Comparison of ENCODE assay signal across 13 mouse cellular contexts in the genomic region with DNA sequence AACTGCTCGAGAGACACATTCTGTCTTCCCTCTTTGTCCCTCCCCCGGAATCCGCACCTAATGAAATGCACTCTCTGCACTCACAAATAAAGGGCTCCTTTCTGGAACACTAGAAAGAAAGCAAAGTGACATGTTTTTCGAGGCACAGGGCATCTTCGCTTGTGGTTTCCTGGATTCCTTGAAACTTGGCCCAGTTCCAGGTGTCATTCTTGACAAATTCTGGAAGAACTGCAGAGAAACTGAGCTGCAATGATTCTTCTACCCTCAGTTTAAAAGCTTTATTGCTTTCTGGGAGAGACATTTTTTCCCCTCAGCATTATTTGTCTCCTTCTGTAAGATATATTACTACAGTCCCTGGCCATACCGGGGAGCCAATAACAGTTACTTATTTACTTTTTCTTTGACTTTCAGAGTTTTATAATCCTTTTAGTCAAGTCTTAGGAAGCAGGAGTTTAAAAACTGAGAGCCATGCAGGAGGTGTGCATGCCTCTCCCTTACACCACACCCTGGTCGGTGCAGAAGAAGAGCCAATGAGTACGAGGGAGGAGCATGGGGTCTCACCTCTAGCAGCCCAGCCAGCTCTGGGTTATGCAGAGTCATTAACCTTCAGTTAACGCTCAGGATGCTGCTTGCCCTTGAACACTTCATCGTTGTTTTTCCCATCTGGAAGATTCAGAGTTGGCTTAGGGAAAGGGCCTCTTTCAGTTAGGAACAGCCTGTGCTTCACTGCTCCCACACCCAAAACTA. TPM values are rescaled to one million over a fixed set of nuclear protein-coding genes. Genes with fewer than 3 reads are reported as not detected.
DNase-seq lines count a peak whose midpoint lies in the region; TF ChIP-seq lines count a peak whose summit lies in the region.
"Had no signal": no experiment of that assay in that cellular context is flagged by ENCODE, and none has a peak within 500 bp of the region (broad histone marks: within the 10 kb centered on the region; RNA-seq: fewer than 3 reads in every experiment).

No protein-coding gene starts in this region.

- TF ChIP-seq CTCF in kidney, adult 2 months (conservative IDR thresholded peaks at IDR 0.05; ENCODE audit: insufficient read depth, insufficient read length, low read depth, low read length): no peak
- TF ChIP-seq CTCF in brain, embryonic 14.5 days (IDR thresholded peaks at IDR 0.05; ENCODE audit: borderline replicate concordance, extremely low read depth, insufficient read depth, insufficient read length): no peak

- no peak for TF ChIP-seq POLR2A in kidney, adult 2 months (IDR thresholded peaks at IDR 0.05; ENCODE audit: low read depth, low read length)
- no peak for TF ChIP-seq POLR2A in brain, embryonic 14.5 days (IDR thresholded peaks at IDR 0.05; ENCODE audit: borderline replicate concordance, extremely low read depth, insufficient read depth, insufficient read length, poor library complexity, severe bottlenecking)

- DNase-seq in adrenal gland, postnatal 14 days: peak; percentile 20
- no peak for DNase-seq in adrenal gland, postnatal 36 days
- peak; percentile 8 for DNase-seq in kidney, adult 2 months
- DNase-seq in kidney, adult 11 months: no peak
- DNase-seq in lung, postnatal 36 days: peak; percentile 25
- DNase-seq in lung, postnatal 25 days (ENCODE audit: low spot score): no peak
- peak; percentile 51 for DNase-seq in brain, embryonic 14.5 days (ENCODE audit: low read depth)
- DNase-seq in retina, embryonic 14.5 days (ENCODE audit: low spot score): no peak
- DNase-seq: cerebellum, adult 9-10 months; heart, postnatal 14 days; right cerebral cortex, postnatal 14 days had no signal

- H3K27me3 ChIP-seq in kidney, adult 2 months (replicated peaks; ENCODE audit: control insufficient read depth, insufficient read depth, low read length): no peaks in the 10 kb centered on the region

- no peak overlapping the region for H3K4me3 ChIP-seq in kidney, adult 2 months (ENCODE audit: insufficient read depth, low read depth, low read length)

- H3K36me3 ChIP-seq in kidney, adult 2 months (ENCODE audit: control insufficient read depth, insufficient read depth, low read length): no peaks in the 10 kb centered on the region

- H3K27ac ChIP-seq in kidney, adult 2 months (ENCODE audit: insufficient read depth, low read depth, low read length): no peak overlapping the region

- H3K4me1 ChIP-seq in kidney, adult 2 months (ENCODE audit: control insufficient read depth, insufficient read depth, low read length): no peaks in the 10 kb centered on the region

- 25% methylated on average over 10 of the region's 10 CpGs for WGBS in kidney, adult 2 months

RNA-seq across cellular contexts. Expression of gene Mamdc2, which starts 49.1 kb away (rescaled TPM):
- 2.0 and 2.3 TPM in 2 replicates for total RNA-seq in adrenal gland, postnatal 14 days (2021)
- 1 to 10 TPM; 1.6 to 1.8 TPM for total RNA-seq in adrenal gland, postnatal 36 days (2021)
- polyA plus RNA-seq in kidney, adult 2 months (2012; rRNA removed): 0.95 and 1.0 TPM in 2 replicates
- 0.93 and 1.4 TPM in 2 replicates for polyA plus RNA-seq in brain, embryonic 14.5 days (2012; rRNA removed)
- total RNA-seq: megakaryocyte, adult 5-6 weeks had no signal
- polyA plus RNA-seq: activated CD4-positive, CD25-positive, alpha-beta regulatory T cell, adult 4 months had no signal

Comparison
In these comparisons a context has a peak if more than half of its experiments do, and no peak if none do; other contexts are left out.
1. DNase-seq: peak in adrenal gland, postnatal 14 days (single experiment), kidney, adult 2 months (single experiment), lung, postnatal 36 days (single experiment) and brain, embryonic 14.5 days (single experiment); none in adrenal gland, postnatal 36 days (0 of 2), kidney, adult 11 months (single experiment), lung, postnatal 25 days (single experiment) and retina, embryonic 14.5 days (single experiment).